Mouse (Mus musculus) liver, postnatal 0 days (tissue): ENCODE data around the gene Ramp2.

Source experiments
- CTCF ChIP-seq: sonication (generic); IDR thresholded peaks from 2 replicates; pipeline ENCODE4 v1.5.1; 2016; ENCODE audit warnings: antibody characterized with exemption, low read depth
- EP300 ChIP-seq: IDR thresholded peaks from 2 replicates; pipeline ENCODE4 v1.6.1; 2016; ENCODE audit warnings: antibody characterized with exemption, low read depth, mild to moderate bottlenecking

DNA sequence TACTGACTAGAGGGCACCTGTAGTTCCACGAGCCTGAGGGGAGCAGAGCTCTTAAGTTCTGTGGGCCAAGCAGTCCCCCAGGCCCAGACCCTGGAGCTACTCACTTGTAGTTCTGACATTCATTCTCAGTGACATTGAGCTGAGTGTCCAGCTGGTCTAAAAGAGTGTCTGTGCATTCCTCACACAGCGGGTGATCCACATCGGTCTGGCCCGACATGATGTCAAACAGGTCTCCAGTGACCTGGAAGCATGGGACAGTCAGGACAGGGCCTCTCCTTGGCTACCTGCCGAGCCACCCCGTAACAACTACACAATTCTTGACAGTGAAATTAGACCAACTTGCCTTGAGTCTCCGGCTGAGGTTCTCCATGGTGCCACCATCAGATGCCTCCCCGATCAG lies 49.4 kb downstream of the Ramp2 start:
- TF ChIP-seq CTCF (no peak), EP300 (no peak)
